Mouse (Mus musculus): ENCODE measurements around the gene Gm13030.

- no peak for TF ChIP-seq CTCF (IDR thresholded peaks at IDR 0.05; ENCODE audit: control insufficient read depth, insufficient read depth, insufficient replicate concordance, low read depth, low read length)
- TF ChIP-seq POLR2A (IDR thresholded peaks at IDR 0.05; ENCODE audit: control insufficient read depth, low read depth, low read length) = no peak
Observed at GRCm38 (mm10) chr4:138905624-138906337, 32.0 kb upstream of the Gm13030 start.
